Mouse (Mus musculus) liver (tissue): ENCODE results near the gene Lrrc23.
A peak's percentile ranks its signal among the peaks of the same experiment; 100 is the strongest.
"Not testable (repeated sequence)": the region's sequence is repeated elsewhere in the genome, so short reads cannot be mapped to it uniquely, and the experiment has no call there.

Source experiments
- DNase-seq: peaks from one replicate; pipeline ENCODE4 v3.0.0-alpha.2; 2020; ENCODE audit warnings: mixed read lengths

Gene Lrrc23

GRCm38 (mm10) chr6:124807366-124807765 lies 27.8 kb upstream of the Lrrc23 start:
- no peak for DNase-seq

GRCm38 (mm10) chr6:124806446-124807140 lies 27.1 kb upstream of the Lrrc23 start:
- DNase-seq, result no peak

- DNase-seq, result peak; percentile 98
Measured at GRCm38 (mm10) chr6:124805341-124806321, 26.1 kb upstream of the Lrrc23 start.

GRCm38 (mm10) chr6:124804341-124804740 lies 24.8 kb upstream of the Lrrc23 start:
- no peak for DNase-seq

GRCm38 (mm10) chr6:124803691-124804090 lies 24.2 kb upstream of the Lrrc23 start:
- DNase-seq, result not testable (repeated sequence)

GRCm38 (mm10) chr6:124803061-124803460 lies 23.5 kb upstream of the Lrrc23 start:
- DNase-seq, result no peak

- peak; percentile 39 for DNase-seq
Measured at GRCm38 (mm10) chr6:124802400-124802799, 22.9 kb upstream of the Lrrc23 start.

GRCm38 (mm10) chr6:124796200-124796599 lies 16.7 kb upstream of the Lrrc23 start:
- DNase-seq, result no peak

- DNase-seq, result no peak
Measured at GRCm38 (mm10) chr6:124795781-124796180, 16.3 kb upstream of the Lrrc23 start.

GRCm38 (mm10) chr6:124791911-124792310 lies 12.4 kb upstream of the Lrrc23 start:
- no peak for DNase-seq

GRCm38 (mm10) chr6:124790121-124790520 lies 10.6 kb upstream of the Lrrc23 start:
- DNase-seq, result no peak

- DNase-seq, result no peak
Measured at GRCm38 (mm10) chr6:124789519-124789918, 10.0 kb upstream of the Lrrc23 start.

- DNase-seq, result no peak
Measured at GRCm38 (mm10) chr6:124787722-124788121, 8.2 kb upstream of the Lrrc23 start.

GRCm38 (mm10) chr6:124786756-124787420 lies 7.4 kb upstream of the Lrrc23 start:
- DNase-seq, result no peak

- no peak for DNase-seq
Measured at GRCm38 (mm10) chr6:124782436-124782835, 2.9 kb upstream of the Lrrc23 start.

GRCm38 (mm10) chr6:124780917-124781316 lies 1.4 kb upstream of the Lrrc23 start:
- no peak for DNase-seq

GRCm38 (mm10) chr6:124779984-124780416 lies 473 bp upstream of the Lrrc23 start:
- no peak for DNase-seq

- no peak for DNase-seq
Measured at GRCm38 (mm10) chr6:124770511-124770910, 9.0 kb downstream of the Lrrc23 start.

GRCm38 (mm10) chr6:124770013-124770412 lies 9.5 kb downstream of the Lrrc23 start:
- DNase-seq, result no peak

- peak; percentile 50 for DNase-seq
Measured at GRCm38 (mm10) chr6:124769101-124769765, 10.3 kb downstream of the Lrrc23 start, which contains the start of gene Eno2. Eno2 (minus strand) TSS chr6:124769673.

- no peak for DNase-seq
Measured at GRCm38 (mm10) chr6:124768704-124769044, 10.9 kb downstream of the Lrrc23 start.

- DNase-seq, result peak; percentile 49
Measured at GRCm38 (mm10) chr6:124767920-124768703, 11.4 kb downstream of the Lrrc23 start.
